Mouse (Mus musculus) gastrocnemius, adult 18-20 months (tissue): ENCODE results near the gene Prss16. TPM values are rescaled to one million over a fixed set of nuclear protein-coding genes. Genes with fewer than 3 reads are reported as not detected.

Experiments
- DNase-seq: peaks from one replicate; pipeline ENCODE4 v3.0.0; 2021; ENCODE audit warnings: low spot score
- long read RNA-seq, 2 experiments: library from polyadenylated mRNA; stranded (forward); transcript quantifications; one replicate each; pipeline ENCODE4 v2.0.0; 2021
- total RNA-seq, 2 experiments: library from RNA; stranded (reverse); gene quantifications; 2 replicates each; pipeline ENCODE4 v1.2.3; 2021

Prss16 gene
- total RNA-seq, result not detected
- long read RNA-seq, experiment 1, result 0 reads
- long read RNA-seq, experiment 2, result 0 reads

- no peak for DNase-seq
Observed at GRCm38 (mm10) chr13:22009642-22010041, at the start of gene Prss16. Gene Prss16, minus strand, starts transcription at chr13:22009742.

DNA sequence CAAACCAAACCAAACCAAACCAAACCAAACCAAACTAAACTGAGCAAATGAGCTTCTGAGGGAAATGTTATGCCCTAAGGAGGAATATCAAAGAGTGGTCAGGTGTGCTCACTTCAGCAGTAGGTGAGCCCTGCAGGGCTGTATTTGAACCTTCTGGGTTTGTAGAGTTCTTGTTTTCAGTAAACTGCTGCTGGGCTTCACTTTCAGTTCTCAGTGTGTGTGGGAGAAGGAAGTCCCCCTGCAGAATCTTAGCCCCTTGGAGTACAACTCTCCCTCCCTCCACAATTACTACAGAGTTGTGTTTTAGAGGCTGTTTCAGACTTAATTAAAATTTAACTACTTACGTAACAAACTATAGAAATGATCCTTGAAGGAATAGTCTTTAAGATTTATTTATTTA lies 44.2 kb upstream of the Prss16 start:
- DNase-seq, result no peak

DNA sequence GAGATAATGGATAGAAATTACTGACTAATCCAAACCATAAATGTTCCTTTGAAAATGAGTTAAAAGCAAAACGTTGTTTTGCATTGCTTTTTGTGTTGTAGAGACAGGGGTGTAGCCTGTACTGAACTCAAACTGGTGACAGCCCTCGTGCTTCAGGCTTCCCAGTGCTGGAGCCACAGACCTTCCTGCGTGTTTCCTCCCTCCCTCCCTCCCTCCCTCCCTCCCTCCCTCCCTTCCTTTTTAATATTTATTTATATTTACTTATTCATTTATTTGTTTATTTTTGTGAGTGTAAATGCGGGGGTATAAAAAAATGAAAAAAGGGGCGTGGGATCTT lies 41.9 kb upstream of the Prss16 start:
- DNase-seq, result no peak

DNA sequence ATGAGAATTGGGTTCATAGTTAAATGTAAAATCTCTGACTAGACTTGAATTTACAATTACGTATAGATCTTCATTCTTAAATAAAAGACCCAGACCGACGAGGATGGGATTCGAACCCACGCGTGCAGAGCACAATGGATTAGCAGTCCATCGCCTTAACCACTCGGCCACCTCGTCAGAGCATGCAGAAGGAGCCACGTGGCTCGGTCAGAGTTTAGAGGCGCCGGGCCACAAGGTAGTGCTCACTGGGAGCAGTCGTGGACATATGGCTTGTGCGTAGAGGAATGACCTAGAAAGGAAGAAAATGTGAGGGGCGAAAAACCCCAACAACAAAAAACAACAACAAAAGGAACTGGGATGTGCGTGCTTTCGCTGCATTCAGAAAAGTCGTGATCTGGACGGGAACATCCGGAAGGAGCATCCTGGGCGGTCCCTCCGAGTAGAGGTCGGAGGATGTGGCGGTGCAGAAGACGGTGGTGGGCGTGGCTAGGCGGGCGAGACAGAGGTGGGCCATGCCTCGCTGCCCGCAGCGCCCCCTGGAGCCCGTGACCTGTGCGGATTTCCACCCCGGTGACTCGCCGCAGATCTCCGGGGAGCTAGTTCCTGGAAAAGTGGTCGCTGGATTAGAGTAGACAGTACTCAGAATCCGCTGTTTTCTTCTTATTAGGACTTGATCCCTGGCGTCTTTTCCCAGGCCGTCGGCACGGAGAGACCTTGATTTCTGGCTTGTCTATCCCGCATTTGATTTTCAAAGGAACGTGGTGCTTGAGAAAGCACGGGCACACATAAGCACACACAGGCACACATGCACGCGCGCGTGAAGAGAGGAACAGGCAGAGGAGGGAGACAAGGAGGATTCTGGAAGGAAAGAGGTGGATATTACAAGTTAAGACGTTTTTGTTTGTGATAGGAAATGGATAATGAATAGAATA lies 41.3 kb upstream of the Prss16 start:
- peak; percentile 82 for DNase-seq

DNA sequence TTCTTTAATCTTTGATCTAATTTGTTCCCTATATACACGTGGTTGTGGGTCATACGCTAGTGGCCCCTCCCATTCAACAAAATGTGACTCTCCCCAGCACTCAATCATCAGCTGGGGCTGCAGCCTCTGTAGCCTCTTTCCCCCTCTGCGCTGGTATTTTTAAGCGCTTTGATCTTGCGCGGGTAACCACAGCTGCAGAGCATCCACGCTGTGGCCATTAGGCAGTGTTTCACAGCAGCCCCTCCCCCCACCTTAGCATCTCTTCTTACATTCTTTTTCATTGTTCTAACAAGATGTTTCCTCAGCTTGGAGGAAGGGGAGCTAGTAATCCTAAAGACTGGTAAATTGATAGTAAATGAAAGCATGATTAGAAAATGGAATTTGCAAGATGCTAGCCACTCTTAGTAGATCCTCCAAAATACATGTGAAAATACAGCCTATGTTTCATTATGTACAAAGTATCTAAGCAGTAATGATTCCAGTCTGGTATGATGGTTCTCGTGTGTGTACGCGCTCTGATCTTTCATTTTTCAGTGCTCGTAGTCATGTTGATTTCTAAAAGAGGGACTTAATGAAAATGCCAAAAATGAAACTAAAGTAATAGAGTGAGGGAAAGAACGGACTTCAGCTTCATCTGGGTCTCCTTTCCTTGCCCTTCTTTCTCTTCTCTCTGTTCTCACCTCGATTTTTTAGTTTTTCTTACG lies 40.3 kb upstream of the Prss16 start:
- no peak for DNase-seq

DNA sequence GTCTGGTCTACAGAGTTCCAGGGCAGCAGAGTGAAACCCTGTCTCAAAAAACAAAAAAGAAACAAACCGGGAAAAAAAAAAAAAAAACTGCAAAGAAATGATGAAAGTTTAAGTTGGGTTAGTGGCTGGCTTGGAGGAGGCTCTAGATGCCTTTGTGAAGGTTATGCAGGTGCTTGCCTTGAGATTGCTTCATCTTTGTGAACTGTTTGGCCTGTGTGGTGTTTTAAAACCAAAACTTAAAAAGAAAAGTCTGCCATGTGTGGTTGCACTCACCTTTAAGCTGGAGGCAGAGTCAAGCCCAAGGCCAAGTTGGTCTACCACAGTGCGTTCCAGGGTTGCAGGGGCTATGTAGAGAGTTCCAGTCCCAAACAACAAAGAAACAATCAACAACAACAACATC lies 39.5 kb upstream of the Prss16 start:
- no peak for DNase-seq

DNA sequence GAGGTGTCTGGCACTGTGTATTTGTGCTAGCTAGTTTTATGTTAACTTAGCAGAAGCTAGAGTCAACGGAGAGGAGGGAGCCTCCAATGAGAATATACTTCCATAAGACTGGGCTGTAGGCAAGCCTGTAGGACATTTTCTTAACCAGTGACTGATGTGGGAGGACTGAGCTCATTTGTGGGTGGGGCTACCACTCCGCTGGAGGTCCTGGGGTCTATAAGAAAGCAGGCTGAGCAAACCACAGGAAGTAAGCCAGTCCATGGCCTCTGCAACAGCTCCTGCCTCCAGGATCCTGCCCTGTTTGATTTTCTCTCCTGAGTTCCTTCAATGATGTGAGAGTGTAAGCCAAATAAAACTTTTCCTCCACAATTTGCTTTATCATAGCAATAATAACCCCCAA lies 35.8 kb upstream of the Prss16 start:
- DNase-seq, result no peak

DNA sequence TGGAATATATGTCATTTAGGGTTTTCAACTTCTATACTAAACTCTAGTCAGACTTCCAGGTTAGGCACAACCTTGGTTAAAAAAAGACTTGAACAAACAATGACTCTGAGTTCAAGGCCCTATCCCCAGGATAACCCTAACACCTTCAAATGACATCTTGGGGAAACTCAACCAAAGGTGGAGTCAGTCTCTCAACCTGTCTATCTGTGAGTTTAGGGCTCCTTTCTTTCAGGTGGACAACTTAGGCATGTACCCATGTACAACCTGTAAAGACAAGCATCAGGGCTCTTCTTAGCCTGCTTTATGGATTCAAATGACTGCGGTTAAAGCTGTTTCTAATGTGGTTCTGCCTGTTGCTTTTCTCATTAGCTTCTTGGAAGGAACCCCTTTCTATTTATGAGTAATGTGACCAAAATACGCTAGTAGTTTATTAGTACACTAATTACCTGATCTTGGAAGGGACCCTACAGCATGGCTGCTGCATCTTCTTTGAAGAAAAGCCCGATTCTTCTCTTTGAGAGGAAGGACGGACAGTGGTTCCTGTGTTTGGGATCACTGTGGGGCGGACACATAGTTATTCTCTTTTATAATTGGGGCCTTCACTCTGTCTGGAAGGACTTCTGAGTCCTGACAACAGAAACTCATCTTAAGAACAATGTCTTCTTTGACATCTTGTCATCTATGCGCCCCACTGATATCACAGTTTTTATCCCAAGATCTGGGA lies 35.1 kb upstream of the Prss16 start:
- DNase-seq, result no peak

DNA sequence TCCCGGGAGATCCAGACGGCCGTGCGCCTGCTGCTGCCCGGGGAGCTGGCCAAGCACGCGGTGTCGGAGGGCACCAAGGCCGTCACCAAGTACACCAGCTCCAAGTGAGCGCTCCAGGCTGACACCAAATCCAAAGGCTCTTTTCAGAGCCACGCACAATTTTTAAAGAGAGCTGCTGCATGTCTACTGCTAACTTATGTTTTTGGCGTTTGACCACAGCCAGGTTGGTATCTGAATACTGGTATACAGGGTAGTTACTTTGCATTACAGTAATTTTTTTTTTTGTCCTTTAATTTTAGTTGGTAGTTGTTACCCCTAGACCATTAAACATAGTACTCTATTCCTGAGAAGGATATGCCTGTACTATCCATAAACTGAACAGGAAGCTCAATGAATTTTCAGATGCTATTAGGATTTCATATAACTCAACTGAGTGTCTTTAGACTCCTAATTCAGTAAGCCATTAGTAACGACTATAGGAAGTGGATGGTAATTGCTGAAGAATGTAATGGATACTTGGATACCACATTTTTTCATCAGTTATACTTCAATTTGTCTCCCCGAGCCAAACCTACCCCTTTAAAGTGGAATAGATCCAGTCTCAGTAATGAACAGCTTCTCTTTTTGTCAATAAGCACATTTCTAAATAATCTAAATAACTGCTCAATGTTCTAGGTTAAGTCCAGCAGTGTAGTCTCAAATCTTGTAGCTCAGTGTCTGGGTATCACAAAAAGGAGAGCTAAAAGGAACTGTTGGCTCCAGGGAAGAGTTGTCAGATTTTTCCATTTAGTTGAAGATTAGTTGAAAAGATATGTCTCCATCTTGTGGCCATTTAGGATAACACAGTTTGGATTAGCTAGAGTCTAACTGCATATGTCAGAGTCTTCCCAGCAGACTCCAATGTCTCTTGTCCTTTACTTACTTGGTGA lies 34.2 kb upstream of the Prss16 start:
- peak; percentile 38 for DNase-seq

DNA sequence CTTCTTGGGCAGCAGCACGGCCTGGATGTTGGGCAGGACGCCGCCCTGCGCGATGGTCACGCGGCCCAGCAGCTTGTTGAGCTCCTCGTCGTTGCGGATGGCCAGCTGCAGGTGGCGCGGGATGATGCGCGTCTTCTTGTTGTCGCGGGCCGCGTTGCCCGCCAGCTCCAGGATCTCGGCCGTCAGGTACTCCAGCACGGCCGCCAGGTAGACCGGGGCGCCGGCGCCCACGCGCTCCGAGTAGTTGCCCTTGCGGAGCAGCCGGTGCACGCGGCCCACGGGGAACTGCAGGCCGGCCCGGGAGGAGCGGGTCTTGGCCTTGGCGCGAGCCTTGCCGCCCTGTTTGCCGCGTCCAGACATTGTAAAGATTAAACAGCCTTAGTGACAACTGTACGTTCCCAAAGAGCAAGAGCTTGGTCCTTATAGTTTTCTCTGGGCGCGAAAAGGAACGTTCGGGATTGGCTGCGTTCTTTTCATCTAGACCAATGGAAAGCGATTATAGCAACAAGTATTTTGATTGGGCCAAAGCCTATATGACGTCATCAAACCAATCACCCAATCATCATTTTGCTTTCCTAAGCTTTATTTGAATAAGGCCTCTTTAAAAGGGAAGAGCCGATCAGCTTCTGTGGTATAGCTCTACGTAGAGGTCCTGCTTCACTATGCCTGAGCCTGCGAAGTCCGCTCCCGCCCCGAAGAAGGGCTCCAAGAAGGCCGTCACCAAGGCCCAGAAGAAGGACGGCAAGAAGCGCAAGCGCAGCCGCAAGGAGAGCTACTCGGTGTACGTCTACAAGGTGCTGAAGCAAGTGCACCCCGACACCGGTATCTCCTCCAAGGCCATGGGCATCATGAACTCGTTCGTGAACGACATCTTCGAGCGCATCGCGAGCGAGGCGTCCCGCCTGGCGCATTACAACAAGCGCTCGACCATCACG lies 33.3 kb upstream of the Prss16 start, which contains the start of the genes Hist1h2ag and Hist1h2bj:
Gene Hist1h2ag (minus strand): TSS at position 377 of the 935 bp plus-strand sequence.
Gene Hist1h2bj (plus strand): TSS at position 647 of the 935 bp plus-strand sequence.
- DNase-seq, result peak; percentile 94

- no peak for DNase-seq
Observed at GRCm38 (mm10) chr13:22041651-22042567, 32.4 kb upstream of the Prss16 start.

DNA sequence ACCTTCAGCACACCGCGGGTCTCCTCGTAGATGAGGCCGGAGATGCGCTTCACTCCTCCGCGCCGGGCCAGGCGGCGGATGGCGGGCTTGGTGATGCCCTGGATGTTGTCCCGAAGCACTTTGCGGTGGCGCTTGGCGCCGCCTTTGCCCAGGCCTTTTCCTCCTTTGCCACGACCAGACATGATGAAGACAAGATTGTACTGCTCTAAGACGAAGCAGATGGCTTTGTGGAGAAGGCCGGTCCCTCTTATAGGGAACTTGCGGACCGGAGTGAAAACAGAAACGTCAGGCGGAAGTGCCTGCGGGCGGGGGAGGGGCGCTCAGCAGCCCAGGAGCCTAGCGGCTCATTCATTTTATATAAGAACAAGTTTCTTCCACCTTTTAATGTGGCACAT lies 31.6 kb upstream of the Prss16 start, which contains the start of gene Hist1h4i:
Gene Hist1h4i (minus strand): TSS at position 221 of the 395 bp plus-strand sequence.
- DNase-seq, result peak; percentile 92

DNA sequence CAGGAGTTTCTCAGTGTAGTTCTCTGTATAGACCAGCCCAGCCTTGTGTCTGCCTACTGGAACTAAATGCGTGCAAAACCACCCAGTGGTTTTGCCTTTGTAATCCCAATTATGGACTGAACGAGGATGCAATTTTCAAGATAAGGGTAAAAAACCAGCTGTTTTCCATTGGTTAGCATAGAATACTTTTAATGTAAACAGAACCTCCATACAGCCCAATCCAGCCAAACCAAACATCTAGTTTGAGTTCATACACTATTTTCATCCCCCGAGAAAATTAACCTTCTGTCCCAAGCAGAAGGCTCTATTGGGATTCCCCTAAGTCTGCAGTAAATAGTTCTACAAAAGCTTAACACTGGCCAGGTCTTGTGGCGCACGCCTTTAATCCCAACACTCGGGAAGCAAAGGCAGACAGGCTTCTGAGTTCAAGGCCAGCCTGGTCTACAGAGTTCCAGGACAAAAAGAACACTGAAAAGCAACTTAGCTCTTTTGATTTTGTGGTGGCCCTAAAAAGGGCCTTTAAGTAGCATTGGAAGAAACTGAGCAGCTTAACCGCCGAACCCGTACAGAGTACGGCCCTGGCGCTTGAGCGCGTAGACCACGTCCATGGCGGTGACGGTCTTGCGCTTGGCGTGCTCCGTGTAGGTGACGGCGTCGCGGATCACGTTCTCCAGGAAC lies 31.1 kb upstream of the Prss16 start:
- DNase-seq, result no peak

GRCm38 (mm10) chr13:22039951-22040463 lies 30.5 kb upstream of the Prss16 start:
- DNase-seq, result no peak

GRCm38 (mm10) chr13:22039364-22039763 lies 29.8 kb upstream of the Prss16 start:
- DNase-seq, result no peak

DNA sequence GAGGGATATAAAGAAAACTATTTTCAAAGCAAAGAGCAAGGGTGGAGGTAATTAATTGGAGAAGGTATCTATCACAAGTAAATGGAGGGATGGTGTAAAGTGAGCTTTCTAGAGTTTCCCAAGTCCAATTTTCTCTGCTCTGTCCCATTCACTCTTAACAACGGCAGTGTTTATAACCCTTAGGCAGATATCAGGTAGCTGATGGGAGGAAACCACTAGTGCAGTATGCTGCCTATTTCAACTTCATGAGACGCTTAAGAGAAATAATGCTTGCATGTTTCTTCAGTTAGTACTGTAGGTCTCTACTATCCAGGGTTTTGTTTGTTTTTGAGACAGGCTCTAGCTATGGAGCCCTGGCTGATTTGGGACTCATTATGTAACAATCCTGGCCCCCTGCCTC lies 27.9 kb upstream of the Prss16 start:
- DNase-seq, result no peak

GRCm38 (mm10) chr13:22036986-22037385 lies 27.4 kb upstream of the Prss16 start:
- DNase-seq, result no peak
